In genomic region chr5:74175526-74176270, GRCm38 (mm10) we compare ENCODE assay signal across 8 mouse cellular contexts. TPM values are rescaled to one million over a fixed set of nuclear protein-coding genes. Genes with fewer than 3 reads are reported as not detected.
DNase-seq lines count a peak whose midpoint lies in the region; ATAC-seq lines count a peak whose summit lies in the region.

No protein-coding gene starts in this region.

- H3K36me3 ChIP-seq in midbrain, embryonic 13.5 days: no peaks in the 10 kb centered on the region
- H3K36me3 ChIP-seq in midbrain, embryonic 11.5 days (ENCODE audit: control insufficient read depth, insufficient read depth, low read length): no peaks in the 10 kb centered on the region
- H3K36me3 ChIP-seq in forebrain, embryonic 16.5 days (ENCODE audit: control insufficient read depth, insufficient read depth): no peaks in the 10 kb centered on the region
- no peaks in the 10 kb centered on the region for H3K36me3 ChIP-seq in hindbrain, embryonic 12.5 days
- H3K36me3 ChIP-seq in midbrain, embryonic 14.5 days (ENCODE audit: control insufficient read depth, insufficient read depth, low read length): no peaks in the 10 kb centered on the region

- no peak overlapping the region for H3K9ac ChIP-seq in midbrain, embryonic 13.5 days (replicated peaks)
- H3K9ac ChIP-seq in midbrain, embryonic 11.5 days (ENCODE audit: low read length): no peak overlapping the region
- H3K9ac ChIP-seq in forebrain, embryonic 16.5 days (replicated peaks; ENCODE audit: low read depth, low read length): 0 out of 2 replicates have a peak overlapping the region, but pooled peaks have one; percentile 2
- H3K9ac ChIP-seq in hindbrain, embryonic 12.5 days: no peak overlapping the region
- H3K9ac ChIP-seq in midbrain, embryonic 14.5 days (replicated peaks; ENCODE audit: low read length): no peak overlapping the region

- H3K4me3 ChIP-seq in midbrain, embryonic 13.5 days (replicated peaks): no peak overlapping the region
- no peak overlapping the region for H3K4me3 ChIP-seq in midbrain, embryonic 11.5 days (ENCODE audit: low read depth, low read length)
- H3K4me3 ChIP-seq in forebrain, embryonic 16.5 days (replicated peaks; ENCODE audit: low read length): no peak overlapping the region
- no peak overlapping the region for H3K4me3 ChIP-seq in hindbrain, embryonic 12.5 days
- no peak overlapping the region for H3K4me3 ChIP-seq in midbrain, embryonic 14.5 days (replicated peaks; ENCODE audit: low read depth, low read length)

- H3K4me2 ChIP-seq in midbrain, embryonic 13.5 days (replicated peaks): no peak overlapping the region
- no peak overlapping the region for H3K4me2 ChIP-seq in midbrain, embryonic 11.5 days
- no peak overlapping the region for H3K4me2 ChIP-seq in forebrain, embryonic 16.5 days (ENCODE audit: low read length)
- no peak overlapping the region for H3K4me2 ChIP-seq in hindbrain, embryonic 12.5 days (replicated peaks)
- H3K4me2 ChIP-seq in midbrain, embryonic 14.5 days (ENCODE audit: low read length): no peak overlapping the region

- H3K27me3 ChIP-seq in midbrain, embryonic 13.5 days: peaks cover 19% of the 10 kb centered on the region
- peaks cover 4% of the 10 kb centered on the region; the same call in 1 of the 2 replicates for H3K27me3 ChIP-seq in midbrain, embryonic 11.5 days (ENCODE audit: control insufficient read depth, insufficient read depth, low read length)
- no peaks in the 10 kb centered on the region for H3K27me3 ChIP-seq in forebrain, embryonic 16.5 days (replicated peaks; ENCODE audit: control insufficient read depth, insufficient read depth, low read length)
- H3K27me3 ChIP-seq in hindbrain, embryonic 12.5 days: no peaks in the 10 kb centered on the region; the same call in 1 of the 2 replicates
- H3K27me3 ChIP-seq in midbrain, embryonic 14.5 days (ENCODE audit: control insufficient read depth, insufficient read depth, low read length): no peaks in the 10 kb centered on the region

- H3K27ac ChIP-seq in midbrain, embryonic 13.5 days: no peak overlapping the region
- no peak overlapping the region; the same call in 1 of the 2 replicates for H3K27ac ChIP-seq in midbrain, embryonic 11.5 days (ENCODE audit: low read depth, low read length)
- no peak overlapping the region for H3K27ac ChIP-seq in forebrain, embryonic 16.5 days (ENCODE audit: low read length)
- peak overlapping the region; percentile 62 for H3K27ac ChIP-seq in hindbrain, embryonic 12.5 days
- no peak overlapping the region for H3K27ac ChIP-seq in midbrain, embryonic 14.5 days (replicated peaks; ENCODE audit: low read depth, low read length)

- WGBS in midbrain, embryonic 13.5 days: 56% methylated on average over 14 of the region's 14 CpGs
- WGBS in midbrain, embryonic 11.5 days: 73% methylated on average over 14 of the region's 14 CpGs
- 22% methylated on average over 14 of the region's 14 CpGs for WGBS in forebrain, embryonic 16.5 days
- WGBS in hindbrain, embryonic 12.5 days: 44% methylated on average over 14 of the region's 14 CpGs
- WGBS in midbrain, embryonic 14.5 days: 55% methylated on average over 14 of the region's 14 CpGs

- H3K9me3 ChIP-seq in midbrain, embryonic 13.5 days: no peaks in the 10 kb centered on the region
- H3K9me3 ChIP-seq in midbrain, embryonic 11.5 days (ENCODE audit: control insufficient read depth, low read length): no peaks in the 10 kb centered on the region
- no peaks in the 10 kb centered on the region for H3K9me3 ChIP-seq in forebrain, embryonic 16.5 days (ENCODE audit: control insufficient read depth, low read length)
- no peaks in the 10 kb centered on the region for H3K9me3 ChIP-seq in hindbrain, embryonic 12.5 days (replicated peaks)
- H3K9me3 ChIP-seq in midbrain, embryonic 14.5 days (ENCODE audit: control insufficient read depth, low read length): no peaks in the 10 kb centered on the region

- DNase-seq in midbrain, embryonic 11.5 days (ENCODE audit: low spot score, missing footprints): no peak
- peak; percentile 49 for DNase-seq in midbrain, embryonic 14.5 days
- DNase-seq in c-Kit-positive CD71-positive TER-119-positive erythroid progenitor cells, embryonic 14.5 days (ENCODE audit: low spot score): no peak
- no peak for DNase-seq in frontal cortex, adult 2 months (ENCODE audit: extremely low spot score in 1 of 2, low spot score in 1 of 2)
- no peak for DNase-seq in retina, postnatal 1 day

- H3K4me1 ChIP-seq in midbrain, embryonic 13.5 days (replicated peaks): peaks cover 44% of the 10 kb centered on the region
- peaks cover 22% of the 10 kb centered on the region; the same call in 1 of the 2 replicates for H3K4me1 ChIP-seq in midbrain, embryonic 11.5 days (ENCODE audit: control insufficient read depth, insufficient read depth, low read length)
- peaks cover 24% of the 10 kb centered on the region for H3K4me1 ChIP-seq in forebrain, embryonic 16.5 days (replicated peaks; ENCODE audit: control insufficient read depth, insufficient read depth, low read length)
- peaks cover 30% of the 10 kb centered on the region for H3K4me1 ChIP-seq in hindbrain, embryonic 12.5 days
- H3K4me1 ChIP-seq in midbrain, embryonic 14.5 days (ENCODE audit: control insufficient read depth, insufficient read depth, low read length): peaks cover 23% of the 10 kb centered on the region; the same call in 1 of the 2 replicates

- peak; percentile 39; the same call in 1 of the 2 replicates for ATAC-seq in midbrain, embryonic 13.5 days
- ATAC-seq in midbrain, embryonic 11.5 days (ENCODE audit: low FRiP score): no peak
- ATAC-seq in forebrain, embryonic 16.5 days: peak; percentile 50
- ATAC-seq in hindbrain, embryonic 12.5 days (ENCODE audit: low FRiP score): no peak; the same call in 1 of the 2 replicates
- ATAC-seq in midbrain, embryonic 14.5 days (ENCODE audit: low FRiP score, low TSS enrichment): no peak

RNA-seq across cellular contexts. Expression of gene Rasl11b, which starts 19.4 kb away (rescaled TPM):
- polyA plus RNA-seq in midbrain, embryonic 13.5 days (2015; fragmentation: Nextera tagmentation; extraction: Ambion mirVana): 11.0 and 11.7 TPM in 2 replicates
- 27.0 and 29.0 TPM in 2 replicates for polyA plus RNA-seq in midbrain, embryonic 11.5 days (2014; fragmentation: Nextera tagmentation; extraction: Ambion mirVana)
- polyA plus RNA-seq in forebrain, embryonic 16.5 days (2015; fragmentation: Nextera tagmentation; extraction: Ambion mirVana): 31.2 and 41.5 TPM in 2 replicates
- 44.5 and 54.3 TPM in 2 replicates for polyA plus RNA-seq in hindbrain, embryonic 12.5 days (2016; fragmentation: Nextera tagmentation; extraction: Ambion mirVana)
- polyA plus RNA-seq in midbrain, embryonic 14.5 days (2014; fragmentation: Nextera tagmentation; extraction: Ambion mirVana): 11.4 and 13.6 TPM in 2 replicates
- polyA plus RNA-seq in frontal cortex, adult 2 months (2012; rRNA removed): 191 and 225 TPM in 2 replicates

Comparison
In these comparisons a context has a peak if more than half of its experiments do, and no peak if none do; other contexts are left out.
1. ATAC-seq: peak in midbrain, embryonic 13.5 days (single experiment) and forebrain, embryonic 16.5 days (single experiment); none in midbrain, embryonic 11.5 days (single experiment), hindbrain, embryonic 12.5 days (single experiment) and midbrain, embryonic 14.5 days (single experiment).